Mouse (Mus musculus): ENCODE data around the gene Gm10226.

Gm10226 gene

GRCm38 (mm10) chr17:21691560-21691959, at the start of gene Gm10226:
TSS of gene Gm10226 (plus strand) at chr17:21691860.
- CTCF ChIA-PET: no interaction called here
- POLR2A ChIA-PET: no interaction called here

- ChIA-PET CTCF (interaction anchor here in 1 of 4 experiments (1.0 kb wide), 1 partner anchor 31 kb away, joined by 5 read pairs; no protein-coding TSS in a partner anchor), POLR2A (interaction anchor here in 1 of 4 experiments (1.6 kb wide), 1 partner anchor 31 kb away, joined by 5 read pairs; no protein-coding TSS in a partner anchor)
These were observed 42.9 kb upstream of the Gm10226 start for GRCm38 (mm10) chr17:21648791-21649190.

GRCm38 (mm10) chr17:21649936-21650335, 41.7 kb upstream of the Gm10226 start:
- POLR2A ChIA-PET: interaction anchor here in 3 of 4 experiments (1.0 to 1.7 kb wide), 11 partner anchors 30 to 774 kb away, joined by 3 to 39 read pairs (median 4); partner anchors contain the start of genes Ppp2r1a (in 1 of the 3), Zfp51 (in 1 of the 3), Zfp54 (in 1 of the 3) and Zfp942 (in 1 of the 3)

GRCm38 (mm10) chr17:21650364-21650907, 41.2 kb upstream of the Gm10226 start, which contains the start of gene Zfp983:
TSS of gene Zfp983 (plus strand) at chr17:21650624.
- ChIA-PET CTCF (interaction anchor here in 3 of 4 experiments (0.6 to 1.7 kb wide), 8 partner anchors 14 to 419 kb away, joined by 3 to 23 read pairs (median 4); no protein-coding TSS in a partner anchor), POLR2A (interaction anchor here in 3 of 4 experiments (0.7 to 1.7 kb wide), 14 partner anchors 29 to 774 kb away, joined by 3 to 39 read pairs (median 4); partner anchors contain the start of genes Zfp948 (in 2 of the 3), Ppp2r1a (in 1 of the 3), Zfp229 (in 1 of the 3) and Zfp51 (in 1 of the 3))

More at GRCm38 (mm10) chr17:21649936-21650335, 41.7 kb upstream of the Gm10226 start:
- CTCF ChIA-PET: interaction anchor here in 2 of 4 experiments (1.0 to 1.7 kb wide), 7 partner anchors 13 to 418 kb away, joined by 3 to 23 read pairs (median 4); no protein-coding TSS in a partner anchor

- ChIA-PET CTCF (interaction anchor here in 2 of 4 experiments (0.7 to 1.4 kb wide), 3 partner anchors 21 to 30 kb away, joined by 3 to 23 read pairs (median 5); partner anchors contain the start of gene Zfp983 (in 2 of the 2)), POLR2A (interaction anchor here in 1 of 4 experiments (2.2 kb wide), 1 partner anchor 29 kb away, joined by 39 read pairs; the partner anchor contains the start of gene Zfp983)
These were observed 12.8 kb upstream of the Gm10226 start for GRCm38 (mm10) chr17:21678826-21679225.

- CTCF ChIA-PET: interaction anchor here in 3 of 4 experiments (0.6 to 1.4 kb wide), 13 partner anchors 28 to 1300 kb away, joined by 3 to 23 read pairs (median 3); partner anchors contain the start of genes Zfp760 (in 2 of the 3), Zfp983 (in 2 of the 3), Zfp51 (in 1 of the 3) and Zfp948 (in 1 of the 3)
- POLR2A ChIA-PET: interaction anchor here in 3 of 4 experiments (0.8 to 2.2 kb wide), 12 partner anchors 26 to 735 kb away, joined by 3 to 39 read pairs (median 4); partner anchors contain the start of genes Zfp983 (in 3 of the 3), Ppp2r1a (in 1 of the 3), Zfp229 (in 1 of the 3) and Zfp51 (in 1 of the 3)
These were observed 12.2 kb upstream of the Gm10226 start for GRCm38 (mm10) chr17:21679273-21680018.

- ChIA-PET POLR2A (interaction anchor here in 3 of 4 experiments (0.8 to 2.2 kb wide), 12 partner anchors 26 to 735 kb away, joined by 3 to 39 read pairs (median 4); partner anchors contain the start of genes Zfp983 (in 3 of the 3), Ppp2r1a (in 1 of the 3), Zfp229 (in 1 of the 3) and Zfp51 (in 1 of the 3)), CTCF (interaction anchor here in 3 of 4 experiments (0.6 to 1.4 kb wide), 12 partner anchors 27 to 1300 kb away, joined by 3 to 23 read pairs (median 3); partner anchors contain the start of genes Zfp760 (in 2 of the 3), Zfp983 (in 2 of the 3) and Zfp51 (in 1 of the 3))
These were observed 11.7 kb upstream of the Gm10226 start for GRCm38 (mm10) chr17:21680019-21680376.

- ChIA-PET POLR2A (interaction anchor here in 1 of 4 experiments (0.7 kb wide), 1 partner anchor 438 kb away, joined by 4 read pairs; no protein-coding TSS in a partner anchor), CTCF (no interaction called here)
These were observed 1.7 kb downstream of the Gm10226 start for GRCm38 (mm10) chr17:21693342-21693741.

- CTCF ChIA-PET: no interaction called here
- POLR2A ChIA-PET: no interaction called here
These were observed 4.4 kb downstream of the Gm10226 start for GRCm38 (mm10) chr17:21696073-21696472.

GRCm38 (mm10) chr17:21702281-21703240, 10.9 kb downstream of the Gm10226 start:
- ChIA-PET CTCF (no interaction called here), POLR2A (no interaction called here)

- CTCF ChIA-PET: no interaction called here
These were observed 11.8 kb downstream of the Gm10226 start for GRCm38 (mm10) chr17:21703414-21703813.

GRCm38 (mm10) chr17:21707343-21707996, 15.8 kb downstream of the Gm10226 start, which contains the start of gene Zfp760:
TSS of gene Zfp760 (plus strand) at chr17:21707741.
- ChIA-PET CTCF (interaction anchor here in 3 of 4 experiments (0.6 to 1.0 kb wide), 5 partner anchors 9 to 1920 kb away, joined by 3 to 5 read pairs (median 3); no protein-coding TSS in a partner anchor), POLR2A (interaction anchor here in 3 of 4 experiments (0.7 to 2.0 kb wide), 12 partner anchors 10 to 763 kb away, joined by 3 to 9 read pairs (median 4); partner anchors contain the start of genes Ppp2r1a (in 1 of the 3) and Zfp54 (in 1 of the 3))

More at GRCm38 (mm10) chr17:21703414-21703813, 11.8 kb downstream of the Gm10226 start:
- POLR2A ChIA-PET: no interaction called here

GRCm38 (mm10) chr17:21708401-21708800, 16.7 kb downstream of the Gm10226 start:
- POLR2A ChIA-PET: interaction anchor here (0.6 to 2.0 kb wide), 11 partner anchors 9 to 1175 kb away, joined by 3 to 9 read pairs (median 4); no protein-coding TSS in a partner anchor
- CTCF ChIA-PET: interaction anchor here in 2 of 4 experiments (0.6 kb wide), 2 partner anchors 151 to 1919 kb away, joined by 4 to 5 read pairs; no protein-coding TSS in a partner anchor

- ChIA-PET CTCF (interaction anchor here in 1 of 4 experiments (0.7 kb wide), 1 partner anchor 349 kb away, joined by 8 read pairs; no protein-coding TSS in a partner anchor), POLR2A (interaction anchor here (0.6 to 1.1 kb wide), 16 partner anchors 8 to 792 kb away, joined by 3 to 5 read pairs (median 3); partner anchors contain the start of genes Zfp160 (in 1 of the 4), Zfp53 (in 1 of the 4), Zfp820 (in 1 of the 4) and Zfp948 (in 1 of the 4))
These were observed 38.8 kb downstream of the Gm10226 start, which contains the start of gene Zfp229 for GRCm38 (mm10) chr17:21730495-21730894. TSS of gene Zfp229 (plus strand) at chr17:21730795.

GRCm38 (mm10) chr17:21733049-21733448, 41.4 kb downstream of the Gm10226 start:
- ChIA-PET CTCF (interaction anchor here in 1 of 4 experiments (1.0 kb wide), 1 partner anchor 10 kb away, joined by 3 read pairs; no protein-coding TSS in a partner anchor), POLR2A (interaction anchor here in 3 of 4 experiments (0.7 to 3.9 kb wide), 16 partner anchors 10 to 1802 kb away, joined by 3 to 20 read pairs (median 5); partner anchors contain the start of genes Zfp760 (in 2 of the 3), CT030661.1 (in 1 of the 3), Ppp2r1a (in 1 of the 3) and Zfp52 (in 1 of the 3))

All from embryonic stem cell, embryonic (primary cell).